Mouse (Mus musculus) spleen, adult 2 months (tissue): Measurements from ENCODE around the gene Flt3.

Source experiments
- CTCF ChIP-seq: fragments of 200-500 bp; IDR thresholded peaks from 2 replicates; pipeline ENCODE4 v1.5.1; 2011; ENCODE audit warnings: mild to moderate bottlenecking, inconsistent platforms; ENCODE audit not compliant: insufficient read depth, insufficient read length, insufficient replicate concordance; ENCODE audit errors: extremely low read depth
- POLR2A ChIP-seq: fragments of 200-500 bp; IDR thresholded peaks from 2 replicates; pipeline ENCODE4 v1.6.1; 2011; ENCODE audit warnings: low read depth, low read length, inconsistent platforms

DNA sequence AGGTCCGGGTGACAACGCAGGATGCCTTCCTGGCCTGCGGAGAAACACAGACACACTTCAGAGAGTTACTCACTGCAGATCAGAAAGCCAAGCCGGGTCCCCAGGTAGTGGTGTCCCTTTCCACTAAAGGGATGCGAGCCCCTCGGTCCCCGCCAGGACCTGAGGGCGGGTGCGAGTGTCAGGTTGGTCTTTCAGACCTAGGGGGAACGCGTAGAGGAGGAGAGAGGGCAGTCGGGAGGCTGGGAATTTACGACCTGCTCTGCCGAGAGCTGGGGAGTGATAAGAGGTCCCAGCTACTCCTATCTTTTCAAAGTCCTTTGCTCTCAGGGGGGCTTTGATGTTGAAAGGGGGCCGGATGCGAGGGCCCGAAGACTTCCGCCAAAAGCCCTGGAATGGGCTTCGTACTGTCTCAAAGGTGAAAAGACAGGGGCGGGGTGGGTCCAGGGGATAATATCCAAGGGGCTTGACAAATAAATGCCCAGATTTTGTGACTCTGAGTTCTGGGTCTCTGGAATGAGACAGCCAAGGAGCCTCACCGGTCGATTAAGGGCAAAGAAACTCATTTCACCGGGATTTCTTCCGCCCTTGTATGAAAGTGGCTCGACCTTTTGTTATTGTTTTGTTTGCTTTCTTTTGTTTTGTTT is 84.7 kb downstream of the Flt3 start:
- no peak for TF ChIP-seq POLR2A
- TF ChIP-seq CTCF = no peak
